Mouse (Mus musculus) ovary, adult 2 months (tissue): ENCODE measurements around the gene Tex13c3. TPM values are rescaled to one million over a fixed set of nuclear protein-coding genes. Genes with fewer than 3 reads are reported as not detected.

ENCODE experiments used
- polyA plus RNA-seq: library from polyadenylated mRNA; depleted of rRNA; stranded (reverse); fragments of >200 nt; gene quantifications from 2 replicates; pipeline ENCODE4 v1.2.3, GENCODE M21; 2012; rRNA removed

Gene Tex13c3
- polyA plus RNA-seq, result not detected in 2 replicates

DNA sequence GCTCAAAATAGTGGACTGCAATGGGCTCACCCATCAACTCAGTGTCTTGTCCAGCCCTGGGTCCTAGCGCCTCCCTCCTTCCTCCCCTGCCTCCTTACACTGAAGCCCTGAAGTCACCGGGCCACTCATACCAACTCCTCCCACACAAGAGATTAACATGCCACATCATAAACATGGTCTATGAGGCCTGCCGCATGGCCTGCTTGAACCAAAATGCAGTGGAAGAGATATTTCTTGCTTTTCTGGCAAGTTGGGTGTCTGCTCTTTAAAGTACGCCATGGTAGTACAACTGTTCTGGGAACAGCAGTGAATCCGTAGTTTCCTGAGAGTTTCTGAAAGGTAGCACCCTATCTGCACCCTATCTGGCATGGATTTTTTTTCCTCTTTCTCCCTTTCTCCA lies at the start of gene Tex13c3:
Tex13c3 (minus strand) TSS at position 101 of the 400 bp plus-strand sequence.

